Mouse (Mus musculus) forebrain, postnatal 0 days (tissue): ENCODE measurements around the gene Pde4d. TPM values are rescaled to one million over a fixed set of nuclear protein-coding genes. Genes with fewer than 3 reads are reported as not detected.

Source experiments
- ATAC-seq: fragments of 200-750 bp; cut with Nextera tagmentation; 2 replicates; pipeline ENCODE4 v1.8.0; 2017; ENCODE audit warnings: mild to moderate bottlenecking, moderate library complexity
- DNase-seq: peaks from one replicate; pipeline ENCODE4 v3.0.0-alpha.2; 2015
- H3K27ac ChIP-seq: fragments of 300-500 bp; sonication (generic); 2 replicates; pipeline ENCODE4 v1.5.1; 2014; ENCODE audit warnings: low read depth, mild to moderate bottlenecking, antibody characterized with exemption, low read length, moderate library complexity, mixed read lengths
- H3K27me3 ChIP-seq: fragments of 300-500 bp; sonication (generic); 2 replicates; pipeline ENCODE4 v1.6.1; 2014; ENCODE audit warnings: mild to moderate bottlenecking, low read length, mixed read lengths; ENCODE audit not compliant: insufficient read depth
- H3K36me3 ChIP-seq: fragments of 300-500 bp; sonication (generic); 2 replicates; pipeline ENCODE4 v1.6.1; 2014; ENCODE audit warnings: mild to moderate bottlenecking, moderate library complexity; ENCODE audit not compliant: insufficient read depth
- H3K4me1 ChIP-seq: fragments of 300-500 bp; sonication (generic); 2 replicates; pipeline ENCODE4 v1.6.1; 2014; ENCODE audit warnings: antibody characterized with exemption; ENCODE audit not compliant: insufficient read depth
- H3K4me2 ChIP-seq: fragments of 300-500 bp; sonication (generic); 2 replicates; pipeline ENCODE4 v1.6.1; 2014; ENCODE audit warnings: low read depth, mild to moderate bottlenecking, moderate library complexity
- H3K4me3 ChIP-seq: fragments of 300-500 bp; sonication (generic); 2 replicates; pipeline ENCODE4 v1.5.1; 2014; ENCODE audit warnings: low read depth, low read length, mixed read lengths
- H3K9ac ChIP-seq: fragments of 300-500 bp; sonication (generic); 2 replicates; pipeline ENCODE4 v1.6.1; 2014; ENCODE audit warnings: mild to moderate bottlenecking
- H3K9me3 ChIP-seq: fragments of 300-500 bp; sonication (generic); 2 replicates; pipeline ENCODE4 v1.6.1; 2016; ENCODE audit warnings: low read length
- CTCF ChIP-seq: sonication (generic); IDR thresholded peaks from 2 replicates; pipeline ENCODE4 v1.5.1; 2016; ENCODE audit warnings: antibody characterized with exemption, control low read depth, low read depth
- WGBS: fragments of 180-500 bp; shearing (Covaris S2); extraction: QIAGEN DNeasy Blood & Tissue Kit; methylation state at CpG from one replicate; pipeline ENCODE4 v1.1.7; 2014; 5-methylcytosine and 5-hydroxymethylcytosine counted together
- polyA plus RNA-seq: library from polyadenylated mRNA; unstranded; fragments of >200 nt; fragmentation: Nextera tagmentation; extraction: Ambion mirVana; gene quantifications from 2 replicates; pipeline ENCODE4 v1.2.1, GENCODE M21; 2015
- total RNA-seq: library from RNA; depleted of rRNA; stranded (reverse); fragments of >200 nt; gene quantifications from 2 replicates; pipeline ENCODE4 v1.2.3, GENCODE M21; 2014

The Pde4d gene
- total and polyA plus RNA-seq, 2 experiments from 2014 or later: 13.2 to 78.8 TPM

DNA sequence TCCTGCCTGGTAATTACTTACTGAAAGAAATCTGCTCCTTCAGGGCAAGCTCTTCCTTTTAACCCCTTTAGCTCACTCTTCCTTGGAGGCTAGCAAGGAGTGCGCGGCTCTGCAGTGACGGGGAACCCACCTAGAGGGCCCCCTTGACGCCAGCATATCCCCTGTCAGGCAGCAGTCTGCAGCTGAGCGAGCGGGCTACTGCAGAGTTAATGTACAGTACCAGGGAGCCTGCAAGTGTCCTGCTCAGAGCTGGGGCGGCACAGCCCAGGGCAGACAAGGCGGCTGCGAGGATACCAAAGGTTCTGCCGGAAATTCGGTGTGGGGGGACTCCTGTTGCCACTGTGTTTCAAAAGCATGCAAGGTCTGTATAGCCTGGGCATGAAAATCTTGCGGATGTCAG lies 991.1 kb downstream of the Pde4d start:
- no peaks in the 10 kb centered on the region for H3K9me3 ChIP-seq
- peak overlapping the region; percentile 95 for H3K27ac ChIP-seq
- H3K27me3 ChIP-seq: no peaks in the 10 kb centered on the region
- no peaks in the 10 kb centered on the region for H3K36me3 ChIP-seq
- peaks cover 24% of the 10 kb centered on the region for H3K4me1 ChIP-seq
- 2% methylated on average over 12 of the region's 12 CpGs for WGBS
- ATAC-seq (peak; percentile 98), DNase-seq (peak; percentile 92)
- H3K4me3 ChIP-seq: peak overlapping the region; percentile 67
- H3K9ac ChIP-seq: peak overlapping the region; percentile 77
- TF ChIP-seq CTCF: peak; percentile 62
- peak overlapping the region; percentile 71 for H3K4me2 ChIP-seq

DNA sequence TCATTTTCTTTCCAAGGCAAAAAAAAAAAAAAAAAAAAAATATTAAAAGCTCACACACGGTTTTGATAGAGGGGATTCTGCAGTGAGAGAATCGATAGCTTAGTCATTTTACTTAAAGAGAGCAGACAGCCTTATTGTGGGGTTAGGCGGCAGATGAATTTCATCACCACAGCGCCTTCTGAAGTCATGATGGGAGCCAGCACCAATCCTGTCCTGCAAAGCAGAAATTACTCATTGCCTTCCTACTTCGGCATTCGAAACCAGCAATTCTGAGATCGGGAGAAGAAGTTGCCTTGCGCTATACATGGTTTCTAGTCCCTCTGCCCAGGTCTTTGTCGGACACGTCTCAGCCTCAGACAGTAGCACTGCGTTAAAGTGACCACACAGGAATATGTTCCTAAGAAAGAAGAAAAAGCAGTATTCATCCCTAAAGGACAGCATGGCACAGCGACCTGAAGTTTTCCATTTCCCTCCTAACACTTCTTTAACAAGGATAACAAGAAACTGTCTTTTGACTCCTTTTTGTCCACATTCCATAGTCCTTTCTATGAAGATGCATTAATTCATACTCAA lies 991.7 kb downstream of the Pde4d start:
- no peaks in the 10 kb centered on the region for H3K36me3 ChIP-seq
- DNase-seq (peak; percentile 75), ATAC-seq (peak; percentile 36)
- H3K27ac ChIP-seq: peak overlapping the region; percentile 95
- 8% methylated on average over 12 of the region's 12 CpGs for WGBS
- peak overlapping the region; percentile 67 for H3K4me3 ChIP-seq
- H3K27me3 ChIP-seq: no peaks in the 10 kb centered on the region
- peaks cover 24% of the 10 kb centered on the region for H3K4me1 ChIP-seq
- no peak for TF ChIP-seq CTCF
- H3K9me3 ChIP-seq: no peaks in the 10 kb centered on the region
- H3K9ac ChIP-seq: peak overlapping the region; percentile 77
- peak overlapping the region; percentile 71 for H3K4me2 ChIP-seq

DNA sequence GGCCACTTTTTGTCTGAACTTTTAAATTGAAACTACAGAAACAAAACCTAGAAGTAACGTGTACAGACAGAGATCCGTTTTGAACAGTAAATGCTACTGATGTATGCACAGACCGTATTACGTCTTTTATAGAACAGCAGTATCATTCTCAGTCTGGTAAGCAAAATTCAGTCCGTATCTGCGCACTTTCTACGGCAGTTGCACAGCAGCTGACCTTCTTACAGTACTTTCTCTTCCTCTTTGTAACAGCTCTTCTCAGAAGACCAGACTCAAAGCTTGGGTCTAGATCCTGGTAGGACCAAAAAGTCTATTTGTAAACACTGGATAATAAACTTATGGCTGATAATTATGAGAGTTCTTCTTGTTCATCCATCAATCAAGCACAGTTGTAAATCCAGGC lies 996.4 kb downstream of the Pde4d start:
- H3K4me3 ChIP-seq: no peak overlapping the region; the same call in 1 of the 2 replicates
- no peaks in the 10 kb centered on the region for H3K27me3 ChIP-seq
- no peaks in the 10 kb centered on the region for H3K36me3 ChIP-seq
- peaks cover 21% of the 10 kb centered on the region for H3K4me1 ChIP-seq
- 64% methylated on average over 7 of the region's 7 CpGs for WGBS
- H3K4me2 ChIP-seq: peak overlapping the region; percentile 71
- no peak overlapping the region for H3K9ac ChIP-seq
- H3K9me3 ChIP-seq: no peaks in the 10 kb centered on the region
- DNase-seq: no peak
- no peak overlapping the region for H3K27ac ChIP-seq
- ATAC-seq: no peak
- TF ChIP-seq CTCF: no peak

DNA sequence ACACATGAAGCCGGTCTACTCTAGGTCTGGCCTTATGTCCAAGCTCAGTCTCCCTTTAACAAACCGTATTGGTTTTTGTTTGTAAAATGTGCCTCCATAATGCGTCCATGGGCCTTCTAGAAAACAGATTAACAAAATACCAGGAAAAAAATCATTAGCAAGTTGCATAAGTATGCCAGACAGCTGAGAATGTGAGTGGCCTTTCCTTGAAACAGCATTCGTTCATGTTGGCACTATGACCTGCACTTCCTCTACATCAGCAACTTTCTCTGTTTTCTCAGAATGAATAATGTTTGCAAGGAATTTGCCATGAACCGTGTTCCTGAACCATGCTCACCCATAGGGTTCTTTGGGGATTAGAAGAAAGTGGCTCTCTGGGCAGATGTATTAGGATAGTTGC lies 998.4 kb downstream of the Pde4d start:
- no peak for TF ChIP-seq CTCF
- ATAC-seq: no peak

DNA sequence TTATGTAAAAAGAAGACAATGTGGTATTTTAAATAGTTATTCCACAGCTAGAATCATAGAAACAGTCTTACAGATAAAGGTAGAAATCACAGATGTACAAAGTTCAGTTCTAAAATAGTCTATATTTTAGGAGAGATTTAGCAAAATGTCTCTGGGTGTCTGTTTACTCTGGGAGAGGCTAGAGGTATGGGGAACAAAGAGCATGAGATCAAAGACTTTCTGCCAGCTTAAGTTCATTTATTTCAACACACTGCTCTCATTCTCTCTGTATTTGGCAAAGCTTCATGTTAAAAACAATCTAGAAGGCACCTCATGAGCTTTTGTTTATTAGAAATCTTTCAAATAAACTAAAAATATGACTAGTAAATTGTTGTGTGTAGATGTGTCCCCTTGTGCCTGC lies 1024.6 kb downstream of the Pde4d start:
- no peak overlapping the region for H3K4me2 ChIP-seq
- TF ChIP-seq CTCF: no peak
- ATAC-seq: no peak
- H3K27ac ChIP-seq: 0 out of 2 replicates have a peak overlapping the region, but pooled peaks have one; percentile 17
- H3K9ac ChIP-seq: no peak overlapping the region
- H3K36me3 ChIP-seq: no peaks in the 10 kb centered on the region
- no peak overlapping the region for H3K4me3 ChIP-seq
- H3K27me3 ChIP-seq: no peaks in the 10 kb centered on the region
- no peak for DNase-seq
- no peaks in the 10 kb centered on the region for H3K4me1 ChIP-seq
- no peaks in the 10 kb centered on the region for H3K9me3 ChIP-seq

More for the DNA sequence above, 998.4 kb downstream of the Pde4d start:
- Histone ChIP-seq H3K27me3 (no peaks in the 10 kb centered on the region), H3K9ac (no peak overlapping the region), H3K9me3 (no peaks in the 10 kb centered on the region), H3K4me3 (no peak overlapping the region), H3K36me3 (no peaks in the 10 kb centered on the region), H3K4me1 (peaks cover 8% of the 10 kb centered on the region), H3K4me2 (no peak overlapping the region), H3K27ac (no peak overlapping the region)
- WGBS: 92% methylated on average over 5 of the region's 5 CpGs
- DNase-seq: no peak

DNA sequence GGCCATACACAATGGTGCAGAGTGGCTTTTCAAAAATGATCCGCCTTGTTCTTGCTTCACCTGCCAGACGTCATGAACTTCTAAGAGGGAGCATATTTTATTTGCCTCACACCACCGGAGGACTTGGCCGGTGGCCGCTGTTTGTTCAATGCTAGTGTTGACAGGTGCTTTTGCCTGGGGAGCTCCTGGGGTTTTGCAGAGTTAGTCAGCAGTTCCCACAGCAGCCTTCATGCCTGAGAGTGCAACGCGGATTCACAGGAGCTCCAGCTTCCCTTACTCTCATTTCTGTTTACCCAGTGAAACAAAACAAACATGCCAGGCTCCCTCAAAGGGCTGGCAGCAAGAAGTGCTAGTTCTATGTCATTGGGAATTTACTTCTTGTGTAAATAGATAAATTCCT lies 1031.7 kb downstream of the Pde4d start:
- H3K27ac ChIP-seq: no peak overlapping the region
- H3K4me3 ChIP-seq: no peak overlapping the region
- H3K4me1 ChIP-seq: no peaks in the 10 kb centered on the region
- ATAC-seq: peak; percentile 16; the same call in 1 of the 2 replicates
- no peaks in the 10 kb centered on the region for H3K36me3 ChIP-seq
- H3K4me2 ChIP-seq: no peak overlapping the region
- no peak for DNase-seq
- 30% methylated on average over 7 of the region's 7 CpGs for WGBS
- H3K9ac ChIP-seq: no peak overlapping the region
- H3K9me3 ChIP-seq: no peaks in the 10 kb centered on the region
- TF ChIP-seq CTCF: no peak
- H3K27me3 ChIP-seq: no peaks in the 10 kb centered on the region

DNA sequence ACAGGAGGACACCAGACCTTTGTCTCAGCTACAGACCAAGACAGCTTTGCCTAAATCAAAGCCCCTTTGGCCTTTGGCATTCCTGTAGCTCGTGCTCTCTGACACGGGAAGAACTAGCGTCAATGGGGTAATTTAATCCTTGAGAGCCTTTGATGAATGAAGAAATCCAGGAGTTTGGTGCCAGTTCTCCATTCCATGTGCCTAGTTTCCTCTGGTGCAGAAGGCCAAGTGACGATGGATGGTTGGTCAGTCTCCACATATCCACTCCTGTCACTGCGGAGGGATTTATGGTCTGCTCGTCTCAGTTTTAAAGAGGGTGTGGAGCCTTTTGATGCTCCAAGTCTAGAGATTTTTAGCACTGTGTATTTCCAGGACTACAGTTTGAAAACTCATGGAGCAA lies 1036.4 kb downstream of the Pde4d start:
- H3K27me3 ChIP-seq: no peaks in the 10 kb centered on the region
- ATAC-seq: no peak
- H3K9ac ChIP-seq: no peak overlapping the region
- no peak overlapping the region for H3K4me2 ChIP-seq
- H3K36me3 ChIP-seq: no peaks in the 10 kb centered on the region
- peaks cover 3% of the 10 kb centered on the region; the same call in 1 of the 2 replicates for H3K4me1 ChIP-seq
- 60% methylated on average over 6 of the region's 6 CpGs for WGBS
- TF ChIP-seq CTCF: no peak
- no peak overlapping the region for H3K4me3 ChIP-seq
- H3K27ac ChIP-seq: no peak overlapping the region
- H3K9me3 ChIP-seq: no peaks in the 10 kb centered on the region
- DNase-seq: no peak
